Mouse (Mus musculus) cerebellum, postnatal 14 days (tissue): Measurements from ENCODE around the gene Retreg2.

Experiments
- DNase-seq, 2 experiments: peaks; one replicate each; pipeline ENCODE4 v3.0.0; 2021; ENCODE audit warnings: mixed read lengths in 2 of 2

Gene Retreg2

GRCm38 (mm10) chr1:75142301-75143261 lies at the start of gene Retreg2, which contains the start of gene Cnppd1:
Retreg2 (plus strand) TSS chr1:75142778.
Cnppd1 (minus strand) TSS chr1:75142711.
- DNase-seq, result peak; percentile 98

DNA sequence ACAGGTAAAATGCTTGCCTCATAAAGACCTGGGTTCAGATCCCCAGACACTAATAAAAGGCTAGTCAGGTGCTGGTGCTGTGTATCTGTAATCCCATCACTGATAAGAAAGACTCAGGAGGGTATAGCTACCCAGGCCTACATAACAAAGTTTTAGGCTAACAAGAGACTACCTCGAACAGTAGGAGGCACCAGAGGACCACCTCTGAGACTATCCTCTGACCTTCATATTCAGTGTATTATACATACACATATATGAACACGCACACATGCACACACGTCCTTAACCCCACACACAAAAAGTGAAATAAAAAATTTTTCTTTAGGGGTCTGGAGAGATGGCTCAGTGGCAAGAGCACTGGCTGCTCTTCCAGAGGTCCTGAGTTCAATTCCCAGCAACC lies 20.4 kb upstream of the Retreg2 start:
- DNase-seq, result no peak

DNA sequence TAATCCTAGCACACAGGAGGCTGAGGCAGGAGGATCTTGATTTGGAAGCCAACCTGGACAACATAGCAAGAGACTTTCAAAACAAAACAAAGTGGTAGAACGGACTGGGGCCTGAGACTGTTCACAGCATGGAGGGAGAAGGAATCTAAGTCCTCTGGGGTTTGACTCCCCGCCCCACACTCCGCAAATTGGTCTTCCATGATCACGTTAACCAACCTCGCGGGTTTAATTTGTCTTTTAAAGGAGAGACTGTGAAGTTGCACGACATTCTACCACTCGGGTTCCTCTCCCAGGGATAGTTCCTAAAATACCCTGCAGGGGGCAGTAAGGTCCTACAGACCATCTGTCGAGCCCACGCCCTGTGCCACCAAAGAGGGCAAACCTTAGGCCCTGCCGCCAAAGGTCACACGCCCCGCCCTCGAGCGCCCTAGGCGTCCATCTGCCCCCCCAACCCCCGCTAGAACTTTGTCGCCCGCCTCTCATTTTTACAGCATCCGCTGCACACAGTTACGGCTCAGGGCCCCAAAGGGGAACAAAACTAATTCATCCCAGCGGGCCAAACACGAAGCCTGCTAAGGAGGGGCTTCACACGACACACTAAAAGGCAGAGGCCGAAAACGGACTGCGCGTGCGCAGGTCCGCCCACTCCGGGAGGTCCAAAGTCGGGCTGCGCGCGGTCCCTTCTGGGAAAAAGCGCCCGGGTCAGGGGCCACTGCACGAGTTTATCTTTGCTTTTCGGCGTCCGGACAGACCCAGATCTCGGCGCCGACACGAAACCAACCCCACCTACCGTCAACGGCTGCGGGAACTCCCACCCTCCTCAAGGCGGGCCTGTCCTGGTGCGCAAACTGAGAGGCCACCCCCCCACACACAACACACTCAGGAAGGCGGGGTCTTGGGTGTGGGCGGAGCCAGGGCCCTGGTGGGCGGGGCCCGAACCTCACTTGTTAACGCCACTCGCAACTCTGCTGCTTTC lies 17.9 kb upstream of the Retreg2 start, which contains the start of gene Nhej1:
Gene Nhej1 (minus strand): TSS at position 855 of the 976 bp plus-strand sequence.
- DNase-seq, result peak; percentile 95 to 96

DNA sequence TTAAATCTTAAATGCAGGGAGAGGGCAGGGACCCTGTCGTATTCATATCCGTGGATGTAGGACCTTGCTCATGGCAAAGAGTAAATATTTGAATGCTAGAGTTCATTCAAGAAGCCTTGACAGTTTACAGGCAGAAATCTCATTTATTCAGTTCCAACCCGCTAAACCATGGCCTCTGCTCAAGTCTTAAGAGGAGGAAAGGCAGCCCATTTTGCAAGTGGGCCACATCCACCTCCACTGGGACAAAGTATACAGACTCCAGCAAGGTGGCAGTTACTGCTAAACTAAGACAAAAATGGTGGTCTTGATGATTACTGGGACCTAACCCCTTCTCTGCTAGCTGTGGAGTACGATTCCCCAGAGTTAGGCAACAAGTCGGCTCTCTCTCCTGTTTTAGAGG lies 17.2 kb upstream of the Retreg2 start:
- DNase-seq, result no peak

DNA sequence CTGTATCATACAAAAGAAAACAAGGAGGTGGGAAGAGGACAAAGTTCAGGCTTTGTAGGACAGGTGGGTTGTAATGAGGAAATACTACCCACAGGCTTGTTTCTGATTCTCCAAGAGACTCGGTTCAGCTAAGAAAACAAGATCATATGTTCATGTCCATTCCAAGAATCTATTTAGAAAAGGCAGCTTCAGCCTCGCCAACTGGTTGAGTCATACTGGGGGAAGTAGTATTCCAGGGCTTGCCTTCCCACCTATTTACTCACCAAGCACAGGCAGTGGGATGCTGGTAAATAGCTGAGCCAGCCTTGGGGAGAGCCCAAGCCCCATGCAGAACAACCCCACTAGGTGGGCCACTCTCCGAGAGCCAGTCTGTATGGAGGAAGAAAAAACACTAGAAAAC lies 13.9 kb upstream of the Retreg2 start:
- DNase-seq, result no peak

GRCm38 (mm10) chr1:75133421-75134207 lies 9.0 kb upstream of the Retreg2 start, which contains the start of gene Slc23a3:
Slc23a3 (minus strand) TSS chr1:75133890.
- DNase-seq, result no peak

DNA sequence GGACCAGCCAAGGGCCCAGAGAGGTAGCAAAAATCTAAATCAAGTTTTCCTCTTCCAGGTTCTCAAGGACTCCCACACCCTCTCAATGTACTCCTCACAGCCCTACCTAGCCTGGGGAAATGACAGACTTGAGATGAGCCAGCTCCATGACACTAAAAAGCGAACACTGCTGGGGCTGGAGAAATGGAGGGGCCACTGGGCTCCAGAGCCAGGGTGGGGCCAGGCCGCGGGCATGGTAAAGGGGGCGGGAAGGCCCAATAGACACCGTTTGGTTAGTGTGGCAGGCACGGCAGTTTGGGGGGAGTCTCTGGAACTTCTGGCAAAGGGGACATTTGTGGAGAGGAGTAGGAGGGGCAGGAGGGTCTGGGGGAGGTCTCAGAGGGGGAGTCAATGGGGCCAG lies 6.3 kb upstream of the Retreg2 start:
- DNase-seq, result no peak

- DNase-seq, result no peak
Observed at GRCm38 (mm10) chr1:75136730-75137129, 5.8 kb upstream of the Retreg2 start.

DNA sequence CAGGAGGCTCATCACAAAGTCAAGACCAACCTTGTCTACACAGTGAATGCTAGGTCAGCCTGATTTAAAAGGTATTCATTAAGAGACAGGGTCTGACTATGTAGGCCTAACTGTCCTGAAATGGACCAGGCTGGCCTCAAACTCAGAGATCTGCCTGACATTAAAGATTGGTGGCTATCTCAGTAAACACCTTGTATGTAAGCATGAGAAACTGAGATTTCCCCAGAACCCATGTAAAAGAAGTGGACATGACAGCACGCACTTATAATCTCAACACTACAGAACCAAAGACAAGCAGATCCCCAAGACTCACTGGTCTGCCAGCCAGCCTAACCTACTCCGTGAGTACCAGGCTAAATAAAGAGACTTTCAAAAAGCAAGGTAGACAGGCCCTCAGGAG lies 4.1 kb upstream of the Retreg2 start:
- DNase-seq, result no peak

DNA sequence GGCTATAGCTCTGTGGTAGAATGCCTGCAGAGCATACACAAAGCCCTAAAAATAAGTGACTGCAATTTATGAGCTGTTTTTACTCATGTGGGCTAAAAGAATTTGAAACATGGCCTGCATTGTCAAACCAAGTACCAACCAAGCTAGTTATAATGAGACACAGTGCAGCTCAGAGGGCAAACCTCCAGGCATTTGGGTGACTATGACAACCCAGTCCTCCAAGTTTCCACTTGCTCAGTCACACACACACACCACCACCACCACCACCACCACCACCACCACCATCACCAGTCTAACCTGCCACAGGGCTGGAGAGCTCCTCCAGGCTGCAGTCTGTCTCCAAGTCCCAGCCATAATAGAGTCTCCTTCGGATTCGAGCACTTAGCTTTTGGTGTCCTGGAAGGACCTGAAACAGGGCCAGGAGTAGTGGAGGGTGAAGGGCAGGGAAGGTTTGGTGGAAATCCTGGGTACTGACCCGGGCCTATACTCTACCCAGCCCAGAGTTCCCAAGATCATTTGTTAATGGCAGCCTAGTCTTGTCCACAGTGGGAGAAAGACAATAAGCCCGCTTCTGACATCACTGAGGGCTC lies 1.9 kb upstream of the Retreg2 start:
- peak in 1 of 2 experiments; percentile 36 for DNase-seq

DNA sequence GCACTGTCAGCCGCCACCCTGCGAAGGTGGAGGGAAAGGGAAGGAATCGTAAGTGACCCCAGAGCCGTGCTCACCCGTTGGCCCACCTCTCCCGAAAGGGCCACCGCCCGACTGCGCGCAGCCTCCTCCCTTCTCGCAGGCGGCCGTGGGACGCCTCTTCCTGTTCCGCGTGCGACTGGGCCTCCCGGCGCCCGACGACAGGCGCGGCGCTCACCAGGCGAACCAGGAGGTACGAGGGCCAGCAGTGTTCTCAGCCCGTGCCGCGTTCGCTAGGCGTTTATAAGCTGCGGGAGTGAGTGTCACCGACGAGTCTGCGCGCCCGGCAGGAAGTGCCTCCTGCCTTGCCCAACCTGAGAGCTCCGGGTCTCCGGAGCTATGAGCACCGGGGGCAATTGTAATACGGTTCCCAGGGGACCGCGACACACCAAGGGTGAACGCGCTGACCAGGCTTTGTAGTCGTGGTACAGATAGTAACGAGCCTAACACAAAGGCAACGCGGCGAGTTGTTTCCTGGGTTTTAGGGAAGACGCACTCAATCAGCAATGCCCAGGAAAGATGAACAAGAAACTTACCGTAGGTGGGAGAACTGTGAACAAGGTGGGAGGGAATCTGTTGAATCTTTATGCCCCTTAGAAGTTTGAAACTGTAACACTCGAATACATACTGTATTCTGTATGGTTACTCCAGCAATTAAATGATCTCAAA lies 940 bp upstream of the Retreg2 start:
- DNase-seq, result peak; percentile 51 to 58

GRCm38 (mm10) chr1:75145589-75145988 lies 3.0 kb downstream of the Retreg2 start:
- DNase-seq, result no peak

- no peak for DNase-seq
Observed at GRCm38 (mm10) chr1:75147411-75148135, 5.0 kb downstream of the Retreg2 start.

DNA sequence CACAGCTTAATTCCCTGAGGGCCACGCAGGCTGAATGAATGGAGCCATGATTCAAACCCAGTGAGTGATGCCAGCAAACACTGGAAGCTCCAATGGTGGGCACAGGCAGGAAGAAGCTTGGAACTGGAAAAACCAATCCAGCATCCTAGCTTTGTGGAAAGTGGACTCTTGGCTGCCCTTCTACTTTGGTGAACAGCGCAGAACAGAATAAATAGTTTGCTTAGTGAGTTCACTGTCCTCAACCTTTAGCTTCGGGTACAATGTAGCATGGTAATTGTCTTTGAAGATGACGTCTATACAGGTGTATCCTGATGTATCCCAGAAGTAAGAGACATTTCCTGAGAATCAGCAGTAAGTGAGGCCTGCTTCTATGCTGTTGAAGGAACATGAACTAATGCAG lies 6.1 kb downstream of the Retreg2 start:
- DNase-seq, result no peak

DNA sequence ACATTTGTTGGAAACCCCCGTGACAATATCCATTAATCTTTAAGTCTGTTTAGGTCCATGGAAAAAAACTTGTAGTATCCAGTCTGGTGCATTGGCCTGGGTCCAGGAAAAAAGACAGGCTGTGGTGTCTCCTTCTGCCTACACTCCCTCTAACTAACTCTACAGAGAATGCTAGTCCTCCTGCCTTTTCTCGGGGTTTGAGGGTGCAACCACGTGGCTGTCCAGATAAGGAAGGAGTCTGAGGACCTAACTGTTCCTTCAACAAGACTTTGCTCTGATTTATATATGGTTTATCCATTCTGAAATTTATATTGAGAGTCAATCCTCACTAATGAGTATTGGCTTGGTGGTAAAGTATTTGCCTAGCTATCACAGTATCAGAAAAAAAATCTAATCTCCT lies 13.3 kb downstream of the Retreg2 start:
- DNase-seq, result no peak

- no peak for DNase-seq
Observed at GRCm38 (mm10) chr1:75158990-75159389, 16.4 kb downstream of the Retreg2 start.

GRCm38 (mm10) chr1:75159540-75160255 lies 17.1 kb downstream of the Retreg2 start:
- DNase-seq, result no peak

DNA sequence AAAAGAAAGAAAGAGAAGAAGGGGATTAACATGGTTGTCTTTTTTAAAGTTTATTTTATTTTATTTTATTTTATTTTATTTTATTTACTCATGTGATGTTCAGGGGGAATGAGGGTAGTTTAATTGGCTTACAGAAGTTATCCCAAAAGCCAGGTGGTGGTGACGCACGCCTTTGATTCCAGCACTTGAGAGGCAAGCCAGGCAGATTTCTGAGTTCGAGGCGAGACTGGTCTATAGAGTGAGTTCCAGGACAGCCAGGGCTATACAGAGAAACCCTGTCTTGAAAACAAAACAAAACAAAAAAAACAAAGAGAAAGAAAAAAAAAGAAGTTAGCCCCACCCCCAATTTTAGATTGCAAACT lies 17.7 kb downstream of the Retreg2 start:
- DNase-seq, result no peak

DNA sequence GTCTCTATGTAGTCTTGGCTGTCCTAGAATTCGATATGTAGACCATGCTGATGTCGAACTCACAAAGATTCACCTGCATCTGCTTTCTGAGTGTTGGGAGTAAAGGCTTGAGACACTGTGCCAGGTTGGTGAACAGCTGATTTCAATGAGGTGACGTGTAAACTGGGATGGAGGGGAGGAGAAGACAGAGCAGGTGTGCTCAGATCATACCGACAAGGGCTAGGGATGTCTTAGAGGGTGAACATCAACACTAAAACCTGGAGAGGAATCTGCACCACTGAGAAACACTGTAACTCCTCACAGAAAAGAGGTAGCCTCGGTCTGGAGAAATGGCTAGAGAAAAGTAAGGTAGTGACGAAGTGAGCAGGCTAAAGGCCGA lies 25.5 kb downstream of the Retreg2 start:
- DNase-seq, result no peak
